Mouse (Mus musculus): Measurements from ENCODE around the gene Nos2. TPM values are rescaled to one million over a fixed set of nuclear protein-coding genes. Genes with fewer than 3 reads are reported as not detected.

Nos2 gene
- total RNA-seq, 1 experiment from 2014 or later = not detected

Other genes with a start within 250 kb of the Nos2 start
- 41.5 and 46.1 TPM in 2 replicates for gene Nlk, start 223.4 kb upstream of the Nos2 start, total RNA-seq (2017)
- gene Ccnq, start 169.1 kb upstream of the Nos2 start, total RNA-seq (2017) = 10.9 and 11.9 TPM in 2 replicates
- 4.8 and 8.2 TPM in 2 replicates for gene Lyrm9, start 94.2 kb upstream of the Nos2 start, total RNA-seq (2017)
- gene Lgals9, start 64.2 kb downstream of the Nos2 start, total RNA-seq (2017) = 62.7 and 66.2 TPM in 2 replicates
- gene Ksr1, start 225.6 kb downstream of the Nos2 start, total RNA-seq (2017) = 31.3 and 31.8 TPM in 2 replicates

All from neutrophil, adult 5-6 weeks (primary cell).